Mouse (Mus musculus): ENCODE data around the gene Pcnx4.

Pcnx4 gene

GRCm38 (mm10) chr12:72536021-72536597 lies at the start of gene Pcnx4:
Pcnx4 (plus strand) TSS chr12:72536383.
- peak; percentile 98 for DNase-seq (ENCODE audit: low spot score)

DNA sequence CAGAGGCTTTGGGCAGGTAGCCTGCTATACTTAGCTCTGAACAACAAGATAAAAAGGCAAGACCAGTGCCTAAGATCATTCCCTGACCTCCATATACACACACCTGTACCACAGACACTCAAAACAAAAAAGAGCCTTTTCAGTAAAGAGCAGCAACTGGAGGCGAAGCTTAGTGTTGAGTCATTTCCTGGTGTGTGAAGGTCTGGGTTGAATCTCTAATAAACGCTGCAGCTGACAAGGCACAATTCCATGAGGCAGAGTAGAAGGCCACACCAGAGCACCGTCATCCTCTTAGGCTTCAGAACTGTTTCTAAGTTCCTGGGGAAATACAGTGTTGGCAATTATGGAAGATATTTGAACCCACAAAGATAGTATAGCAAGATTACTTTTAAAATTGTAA lies 48.7 kb upstream of the Pcnx4 start:
- no peak for DNase-seq (ENCODE audit: low spot score)

GRCm38 (mm10) chr12:72489995-72490394 lies 46.2 kb upstream of the Pcnx4 start:
- DNase-seq (ENCODE audit: low spot score), result no peak

DNA sequence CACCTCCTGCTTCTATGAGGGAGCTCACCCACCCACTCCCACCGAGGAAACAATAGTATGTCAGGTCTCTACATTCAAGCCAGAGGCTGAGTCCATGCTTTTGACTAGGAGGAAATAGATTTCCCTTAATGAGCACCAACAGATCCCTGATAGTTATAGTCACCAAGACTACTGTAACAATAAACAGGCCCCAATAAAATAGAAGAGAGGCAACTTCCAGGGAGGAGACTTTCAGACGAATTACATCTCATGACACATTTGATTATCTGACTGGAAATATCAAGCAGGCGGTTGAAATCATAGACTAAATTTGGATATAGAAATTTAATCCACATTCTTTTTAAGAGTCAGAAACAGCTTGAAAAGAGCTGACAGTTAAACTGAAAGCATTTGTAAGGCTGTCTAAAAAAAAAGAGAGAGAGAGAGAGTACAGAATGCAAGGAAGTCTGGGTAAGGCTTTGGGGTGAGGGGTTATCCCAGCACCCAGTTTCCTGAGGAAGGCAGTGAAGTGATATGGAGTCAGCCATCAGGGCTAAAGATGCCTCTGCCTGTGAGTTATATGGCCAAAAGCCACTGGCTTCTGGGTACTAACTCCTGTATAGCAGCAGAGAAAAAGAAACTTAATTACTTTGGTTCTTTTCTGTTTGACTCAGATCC lies 45.0 kb upstream of the Pcnx4 start:
- no peak for DNase-seq (ENCODE audit: low spot score)

GRCm38 (mm10) chr12:72496866-72497600 lies 39.1 kb upstream of the Pcnx4 start:
- no peak for DNase-seq (ENCODE audit: low spot score)

- DNase-seq (ENCODE audit: low spot score), result no peak
Measured at GRCm38 (mm10) chr12:72509606-72510005, 26.6 kb upstream of the Pcnx4 start.

DNA sequence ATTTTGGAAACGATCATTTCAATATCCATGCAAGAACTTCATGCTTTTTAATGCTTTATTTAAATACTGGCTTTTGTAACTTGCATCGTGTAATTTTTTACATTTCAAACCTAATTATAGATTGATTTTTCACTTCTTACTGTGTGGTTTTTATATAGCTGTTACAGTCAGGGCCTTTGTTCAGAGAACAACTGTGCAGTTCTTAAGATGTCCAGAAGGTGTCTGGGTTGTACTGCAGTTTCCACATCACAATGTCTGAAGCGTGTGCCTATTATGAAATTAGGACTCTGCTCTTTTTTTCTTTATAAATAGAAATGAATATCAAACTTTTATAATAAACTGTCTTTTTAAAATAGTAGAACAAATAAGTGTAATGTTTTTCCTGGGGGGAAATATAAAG lies 20.7 kb upstream of the Pcnx4 start:
- no peak for DNase-seq (ENCODE audit: low spot score)

DNA sequence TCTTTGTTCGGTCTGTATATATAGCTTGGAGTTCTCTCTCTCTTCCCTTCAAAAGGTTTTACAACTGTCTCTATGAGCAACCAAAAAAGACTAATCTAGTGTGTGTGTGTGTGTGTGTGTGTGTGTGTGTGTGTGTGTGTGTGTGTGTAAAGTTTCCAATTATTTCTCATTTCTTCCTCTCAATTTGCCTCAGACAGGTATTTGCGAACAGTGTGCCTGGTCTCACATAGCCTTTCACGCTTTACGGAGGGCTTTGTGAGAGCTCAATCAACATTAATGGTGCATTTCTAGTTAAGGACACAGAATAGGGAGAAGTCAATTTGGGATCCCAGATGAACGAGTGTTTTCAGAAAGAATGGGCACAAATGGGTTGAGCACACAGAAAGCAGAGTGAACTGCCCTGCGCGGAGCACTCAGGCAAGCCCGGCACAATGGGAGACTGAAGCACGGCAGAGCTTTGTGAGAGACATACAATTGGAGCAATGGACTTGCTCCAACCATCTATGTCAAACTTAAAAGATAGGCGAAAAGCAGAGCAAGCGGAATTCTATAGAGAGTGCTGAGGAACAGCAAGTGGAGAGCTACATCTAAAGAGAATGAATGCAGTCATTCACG lies 18.0 kb upstream of the Pcnx4 start:
- no peak for DNase-seq (ENCODE audit: low spot score)

GRCm38 (mm10) chr12:72519352-72519751 lies 16.8 kb upstream of the Pcnx4 start:
- no peak for DNase-seq (ENCODE audit: low spot score)

GRCm38 (mm10) chr12:72519855-72520254 lies 16.3 kb upstream of the Pcnx4 start:
- DNase-seq (ENCODE audit: low spot score), result no peak

DNA sequence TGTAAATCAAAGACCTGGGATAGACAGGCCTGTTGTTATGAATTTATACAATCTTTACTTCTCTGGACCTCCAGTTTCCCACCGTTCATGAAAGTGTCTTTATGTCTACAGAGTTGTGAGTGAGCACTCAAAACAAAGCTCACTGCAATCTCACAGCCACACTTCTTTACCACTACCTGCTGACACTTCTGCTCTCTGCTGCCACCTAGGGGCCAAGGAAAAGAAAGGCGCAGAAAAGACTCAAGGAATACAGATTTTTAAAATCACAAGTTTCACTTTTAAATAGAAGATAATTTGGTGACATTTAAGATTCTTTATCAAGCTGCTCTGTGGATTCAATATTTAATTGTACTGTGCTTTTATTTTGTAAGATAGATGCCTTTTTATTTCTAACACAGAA lies 15.5 kb upstream of the Pcnx4 start:
- peak; percentile 72 for DNase-seq (ENCODE audit: low spot score)

DNA sequence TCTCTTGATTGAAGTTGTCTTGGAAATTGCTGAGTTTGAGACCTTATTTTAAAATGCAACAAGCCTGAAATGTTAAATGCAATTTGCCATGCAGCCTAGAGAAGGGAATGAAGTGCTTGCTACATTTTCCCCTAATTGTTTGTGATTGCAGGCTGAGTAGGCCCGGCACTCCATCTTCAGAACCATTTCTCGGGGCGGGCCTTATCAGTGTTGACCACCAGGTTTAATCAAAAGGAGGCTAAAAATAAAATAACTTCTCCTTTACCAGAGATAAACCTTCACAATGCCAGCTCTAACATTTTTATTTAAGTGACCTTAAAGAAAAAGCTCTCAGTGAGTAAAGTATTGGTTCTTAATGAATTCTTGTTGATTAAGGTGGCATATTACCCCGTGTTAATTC lies 10.6 kb upstream of the Pcnx4 start:
- no peak for DNase-seq (ENCODE audit: low spot score)

GRCm38 (mm10) chr12:72532303-72532702 lies 3.9 kb upstream of the Pcnx4 start:
- no peak for DNase-seq (ENCODE audit: low spot score)

DNA sequence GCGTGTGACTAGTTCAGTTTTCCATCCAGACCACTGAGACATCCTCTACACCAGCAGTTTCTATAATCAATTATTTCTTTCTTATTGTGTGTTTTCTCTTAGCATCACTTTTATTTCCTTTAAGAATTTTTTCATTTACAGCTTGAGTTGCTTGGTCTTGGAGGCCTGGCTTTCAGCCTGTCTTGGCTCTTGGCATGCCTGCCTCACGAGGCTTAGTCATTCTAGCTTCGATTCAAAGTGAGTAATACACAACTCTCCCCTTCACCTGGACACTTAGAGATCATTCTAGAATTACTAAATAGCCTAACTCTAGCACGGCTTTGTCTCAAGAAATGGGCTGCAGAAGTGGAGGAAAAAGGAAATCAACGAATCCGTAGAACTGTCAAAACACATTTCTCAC lies 2.2 kb upstream of the Pcnx4 start:
- no peak for DNase-seq (ENCODE audit: low spot score)

DNA sequence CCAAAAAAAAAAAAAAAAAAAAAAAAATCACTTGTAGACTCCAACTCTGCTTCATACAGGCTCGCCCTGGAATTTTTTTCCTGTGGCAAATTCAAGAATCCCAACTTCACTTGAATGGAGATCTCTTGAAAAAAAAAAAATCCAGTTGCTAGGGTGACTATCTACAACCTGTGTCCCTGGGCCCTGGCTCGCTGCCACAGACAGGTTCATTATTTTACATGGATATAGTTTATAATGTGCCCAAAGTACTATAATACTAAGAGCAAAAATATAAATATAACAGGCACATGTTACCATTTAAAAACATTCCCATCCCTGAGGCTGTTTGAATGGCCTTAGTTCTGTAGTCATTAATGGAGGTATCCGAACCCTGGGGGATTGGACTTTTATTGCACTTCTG lies 584 bp upstream of the Pcnx4 start:
- no peak for DNase-seq (ENCODE audit: low spot score)

- no peak for DNase-seq (ENCODE audit: low spot score)
Measured at GRCm38 (mm10) chr12:72538571-72538970, 2.4 kb downstream of the Pcnx4 start.

GRCm38 (mm10) chr12:72554347-72554746 lies 18.2 kb downstream of the Pcnx4 start:
- no peak for DNase-seq (ENCODE audit: low spot score)

GRCm38 (mm10) chr12:72564281-72564795 lies 28.2 kb downstream of the Pcnx4 start:
- DNase-seq (ENCODE audit: low spot score), result no peak

DNA sequence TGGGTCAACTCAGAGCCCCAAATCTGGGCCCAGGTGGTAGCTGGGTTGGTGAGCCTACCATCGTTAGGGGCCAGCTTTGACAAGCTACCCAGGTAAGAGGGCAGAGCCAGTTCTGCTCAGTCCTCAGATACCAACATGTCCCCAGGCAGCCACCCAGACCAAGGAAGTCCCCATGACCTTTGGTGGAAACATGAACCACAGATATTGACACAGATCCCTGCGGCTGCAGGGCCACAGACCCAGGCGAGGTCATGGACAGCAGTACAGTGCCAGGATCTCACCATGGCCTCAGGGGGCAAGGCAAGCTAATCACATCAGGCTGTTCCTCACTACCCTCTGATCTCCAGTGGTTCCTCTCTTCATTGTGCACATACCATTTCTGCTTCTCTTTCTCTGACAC lies 45.8 kb downstream of the Pcnx4 start:
- no peak for DNase-seq (ENCODE audit: low spot score)

DNA sequence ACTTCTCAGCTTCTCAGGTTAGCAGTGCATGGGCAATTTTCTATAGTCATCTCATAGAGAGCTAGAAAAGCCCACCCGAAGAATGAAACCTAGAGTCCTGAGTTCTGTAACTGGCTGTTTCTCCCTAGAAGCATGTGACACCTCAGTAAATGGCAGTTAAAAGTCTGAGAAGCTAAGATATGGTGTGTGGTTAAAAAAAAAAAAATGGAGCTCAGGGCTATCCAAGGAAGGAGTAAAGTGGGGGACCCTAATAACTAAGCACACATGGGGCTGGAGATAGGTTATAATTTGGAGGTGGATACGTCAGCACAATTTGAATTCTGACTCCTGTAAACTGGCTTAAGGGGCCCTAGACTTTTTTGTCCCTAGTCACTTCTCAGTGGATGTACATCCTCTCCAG lies 46.9 kb downstream of the Pcnx4 start:
- DNase-seq (ENCODE audit: low spot score), result no peak

GRCm38 (mm10) chr12:72585339-72585738 lies 49.2 kb downstream of the Pcnx4 start:
- DNase-seq (ENCODE audit: low spot score), result no peak

- no peak for DNase-seq (ENCODE audit: low spot score)
Measured at GRCm38 (mm10) chr12:72592991-72593390, 56.8 kb downstream of the Pcnx4 start.

DNA sequence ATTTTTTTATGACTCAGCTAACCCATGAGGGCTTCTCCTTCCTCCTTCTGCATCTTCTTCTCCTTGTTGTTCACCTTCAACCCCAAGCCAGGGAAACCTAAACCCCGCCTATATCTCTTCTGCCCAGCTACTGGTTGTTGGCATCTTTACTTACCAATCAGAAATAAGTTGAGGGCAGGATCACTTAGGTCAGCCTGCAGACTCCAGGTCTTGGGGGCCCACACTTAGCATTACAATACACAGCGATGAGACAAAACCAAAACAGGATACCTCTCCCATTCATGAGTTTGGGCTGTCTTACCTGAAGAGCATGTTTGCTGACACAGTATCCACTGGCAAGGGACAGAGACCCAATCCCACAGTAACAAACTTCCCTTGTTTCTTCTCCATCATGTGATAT lies 57.8 kb downstream of the Pcnx4 start:
- no peak for DNase-seq (ENCODE audit: low spot score)

Data from urinary bladder, postnatal 14 days (tissue).